Mouse (Mus musculus): ENCODE data around the gene Igdcc3.
"Not testable (repeated sequence)": the region's sequence is repeated elsewhere in the genome, so short reads cannot be mapped to it uniquely, and the experiment has no call there.

DNA sequence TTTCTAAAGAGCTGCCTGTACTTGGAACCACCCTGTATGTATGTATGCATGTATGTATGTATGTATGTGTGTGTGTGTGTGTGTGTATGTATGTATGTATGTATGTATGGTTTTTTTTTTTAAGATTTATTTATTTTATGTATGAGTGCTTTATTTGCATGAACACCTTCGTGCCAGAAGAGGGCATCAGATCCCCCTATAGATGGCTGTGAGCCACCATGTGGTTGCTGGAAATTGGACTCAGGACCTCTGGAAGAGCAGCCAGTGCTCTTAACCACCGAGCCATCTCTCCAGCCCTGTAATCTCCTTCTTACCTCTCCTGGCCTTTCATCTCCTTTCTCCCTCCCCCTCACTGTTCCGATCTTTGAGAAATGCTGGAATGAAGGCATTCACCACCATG, 79.4 kb downstream of the Igdcc3 start:
- TF ChIP-seq CTCF (IDR thresholded peaks at IDR 0.05; ENCODE audit: extremely low read depth, insufficient read depth, insufficient read length, insufficient replicate concordance); POLR2A (IDR thresholded peaks at IDR 0.05; ENCODE audit: low read depth, low read length): not testable (repeated sequence)

All from spleen, adult 2 months (tissue).